ENCODE assay signal across 16 mouse cellular contexts in genomic region chr17:32434324-32434723, GRCm38 (mm10). TPM values are rescaled to one million over a fixed set of nuclear protein-coding genes. Genes with fewer than 3 reads are reported as not detected.
"Had no signal": no experiment of that assay in that cellular context is flagged by ENCODE, and none has a peak within 500 bp of the region (broad histone marks: within the 10 kb centered on the region; RNA-seq: fewer than 3 reads in every experiment).

No protein-coding gene starts in this region.

- H3K4me3 ChIP-seq: left cerebral cortex, adult 2 months; limb, embryonic 10.5 days; liver, embryonic 15.5 days; lung, embryonic 15.5 days; myocyte; neural tube, embryonic 15.5 days had no signal

- H3K27ac ChIP-seq: kidney, postnatal 0 days; left cerebral cortex, adult 2 months; limb, embryonic 10.5 days; liver, embryonic 15.5 days; lung, embryonic 15.5 days; neural tube, embryonic 15.5 days; stomach, postnatal 0 days had no signal

- H3K36me3 ChIP-seq: limb, embryonic 10.5 days; liver, embryonic 15.5 days; lung, embryonic 15.5 days; neural tube, embryonic 15.5 days had no signal

- H3K27me3 ChIP-seq: liver, embryonic 15.5 days; lung, embryonic 15.5 days; neural tube, embryonic 15.5 days had no signal

- H3K9ac ChIP-seq: liver, embryonic 15.5 days; lung, embryonic 15.5 days; neural tube, embryonic 15.5 days had no signal

- DNase-seq: kidney, adult 9 months; midbrain, embryonic 14.5 days; right cerebral cortex, adult 18-20 months; right cerebral cortex, postnatal 25 days; thymus, postnatal 14 days had no signal

- H3K4me1 ChIP-seq: limb, embryonic 10.5 days; liver, embryonic 15.5 days; lung, embryonic 15.5 days; neural tube, embryonic 15.5 days had no signal

RNA-seq across cellular contexts. Expression of gene Pglyrp2, which starts 10.4 kb away (rescaled TPM):
- total RNA-seq: layer of hippocampus, postnatal 25 days; left cerebral cortex, adult 2 months; left cerebral cortex, postnatal 14 days had no signal
- polyA plus RNA-seq: kidney, postnatal 0 days; limb, embryonic 10.5 days; midbrain, embryonic 14.5 days; myocyte; neural tube, embryonic 11.5 days; neural tube, embryonic 15.5 days had no signal

RNA-seq across cellular contexts. Expression of gene Cyp4f39, which starts 18.2 kb away (rescaled TPM):
- total RNA-seq: layer of hippocampus, postnatal 25 days; left cerebral cortex, adult 2 months; left cerebral cortex, postnatal 14 days had no signal
- polyA plus RNA-seq: limb, embryonic 10.5 days had no signal

RNA-seq across cellular contexts. Expression of gene Rasal3, which starts 30.9 kb away (rescaled TPM):
- polyA plus RNA-seq: myocyte had no signal
